Mouse (Mus musculus) small intestine, adult 2 months (tissue): ENCODE measurements around the gene Gucy2d.

ENCODE experiments used
- CTCF ChIP-seq: fragments of 200-500 bp; IDR thresholded peaks from 2 replicates; pipeline ENCODE4 v1.5.1; 2012; ENCODE audit warnings: low read depth, mild to moderate bottlenecking, control low read depth, inconsistent platforms, low read length, moderate library complexity, mixed read lengths; ENCODE audit not compliant: insufficient replicate concordance, insufficient read length; ENCODE audit errors: extremely low read depth
- POLR2A ChIP-seq: fragments of 200-500 bp; IDR thresholded peaks from 2 replicates; pipeline ENCODE4 v1.6.1; 2012; ENCODE audit warnings: low read depth, mild to moderate bottlenecking, control low read depth, inconsistent platforms, low read length, moderate library complexity

DNA sequence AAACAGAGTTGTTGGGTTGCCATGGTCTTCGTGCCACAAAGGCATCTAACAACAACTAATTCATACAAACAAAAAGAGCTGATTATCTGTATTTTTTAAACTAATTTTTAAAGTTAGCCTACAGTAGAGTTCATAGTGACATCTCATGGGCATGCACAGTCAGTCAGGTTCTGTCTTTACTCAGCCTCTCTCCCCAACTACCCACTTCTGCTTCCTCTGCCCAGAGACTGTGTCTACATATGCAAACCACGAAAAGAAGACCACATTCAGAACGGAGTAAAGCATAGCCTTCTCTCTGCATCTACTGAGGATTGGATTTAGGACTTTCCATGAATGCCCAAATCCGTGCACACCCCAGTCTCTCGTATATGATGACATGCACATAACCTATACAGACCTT is 32.6 kb upstream of the Gucy2d start:
- no peak for TF ChIP-seq CTCF
- TF ChIP-seq POLR2A, result no peak
